Mouse (Mus musculus): ENCODE measurements around the gene Il22ra2.
A peak's percentile ranks its signal among the peaks of the same experiment; 100 is the strongest.

Gene Il22ra2

DNA sequence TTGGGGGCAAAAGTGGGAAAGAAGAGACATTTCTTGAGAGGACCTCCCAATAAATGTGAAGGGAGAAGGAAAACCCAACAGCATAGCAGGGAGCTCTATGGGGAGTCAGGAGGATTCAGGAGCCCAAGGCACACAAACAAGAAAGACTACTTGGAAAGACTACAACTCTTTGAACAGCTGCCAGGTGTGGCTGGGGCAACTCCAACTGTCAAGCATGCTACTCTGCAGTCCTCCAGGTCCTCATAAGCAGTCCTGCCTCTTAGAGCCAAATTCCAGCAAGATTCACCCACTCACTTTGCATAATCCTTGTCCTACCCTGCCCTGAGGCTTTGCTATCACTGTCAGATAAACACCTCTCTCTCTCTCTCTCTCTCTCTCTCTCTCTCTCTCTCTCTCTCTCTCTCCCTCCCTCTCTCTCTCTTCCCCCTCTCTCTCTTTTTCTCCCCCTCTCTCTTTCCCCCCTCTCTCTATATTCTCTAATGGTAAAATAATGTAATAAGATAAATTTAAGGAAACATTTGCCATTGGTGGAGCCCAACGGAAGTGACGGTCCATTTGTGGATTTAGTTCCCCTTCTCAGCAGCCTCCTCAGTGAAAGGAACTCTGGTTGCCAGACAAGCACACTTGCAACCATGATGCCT, at the start of gene Il22ra2:
TSS of gene Il22ra2 (plus strand) at position 591 of the 641 bp plus-strand sequence.
- peak; percentile 49 for DNase-seq

DNA sequence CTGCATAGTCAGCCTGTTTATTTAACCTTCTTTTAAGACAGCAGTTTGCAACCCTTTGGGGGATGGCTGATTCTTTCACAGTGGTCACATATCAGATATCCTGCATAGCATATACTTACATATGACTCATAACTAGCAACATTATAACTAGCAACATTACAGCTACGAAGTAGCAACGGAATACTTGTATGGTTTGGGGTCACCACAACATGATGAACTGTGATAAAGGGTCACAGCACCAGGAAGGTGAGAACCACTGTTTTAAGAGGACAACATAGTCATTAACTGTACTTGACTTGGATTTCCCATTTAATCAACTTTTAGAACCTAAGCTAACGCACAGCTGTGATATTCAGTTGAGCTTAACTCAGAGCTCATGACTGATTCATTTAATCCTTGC, 44.2 kb upstream of the Il22ra2 start:
- no peak for DNase-seq

- DNase-seq, result no peak
Observed at GRCm38 (mm10) chr10:19578001-19578400, 43.8 kb upstream of the Il22ra2 start.

DNA sequence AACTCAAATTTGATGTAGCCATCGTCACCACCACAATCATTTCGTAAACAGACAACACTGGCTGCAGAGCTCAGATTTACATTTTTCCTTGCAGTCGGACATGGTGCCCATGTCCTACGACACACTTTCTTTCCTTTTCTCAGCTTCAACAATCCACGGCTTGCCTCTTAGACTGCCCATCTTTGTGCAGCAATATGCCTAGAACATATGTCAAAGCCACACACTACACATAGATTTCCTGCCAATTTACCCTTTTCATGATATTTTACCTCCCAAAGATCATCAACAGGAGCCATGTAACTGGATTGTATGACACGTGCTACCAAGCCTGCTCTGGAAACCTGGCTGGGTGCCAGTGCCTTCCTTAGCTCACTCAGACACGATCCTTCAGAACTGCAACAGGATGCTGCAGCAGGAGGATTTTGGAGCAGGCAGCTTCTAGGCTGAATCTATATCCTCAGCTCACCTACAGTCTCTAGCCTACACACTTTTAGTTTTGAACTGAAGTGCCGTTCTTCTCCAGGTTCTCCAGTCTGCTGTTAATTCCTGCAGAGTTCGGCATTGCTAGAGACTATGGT, 43.3 kb upstream of the Il22ra2 start:
- peak; percentile 49 for DNase-seq

- no peak for DNase-seq
Observed at GRCm38 (mm10) chr10:19580660-19581059, 41.1 kb upstream of the Il22ra2 start.

- DNase-seq, result no peak
Observed at GRCm38 (mm10) chr10:19581844-19582582, 39.8 kb upstream of the Il22ra2 start.

DNA sequence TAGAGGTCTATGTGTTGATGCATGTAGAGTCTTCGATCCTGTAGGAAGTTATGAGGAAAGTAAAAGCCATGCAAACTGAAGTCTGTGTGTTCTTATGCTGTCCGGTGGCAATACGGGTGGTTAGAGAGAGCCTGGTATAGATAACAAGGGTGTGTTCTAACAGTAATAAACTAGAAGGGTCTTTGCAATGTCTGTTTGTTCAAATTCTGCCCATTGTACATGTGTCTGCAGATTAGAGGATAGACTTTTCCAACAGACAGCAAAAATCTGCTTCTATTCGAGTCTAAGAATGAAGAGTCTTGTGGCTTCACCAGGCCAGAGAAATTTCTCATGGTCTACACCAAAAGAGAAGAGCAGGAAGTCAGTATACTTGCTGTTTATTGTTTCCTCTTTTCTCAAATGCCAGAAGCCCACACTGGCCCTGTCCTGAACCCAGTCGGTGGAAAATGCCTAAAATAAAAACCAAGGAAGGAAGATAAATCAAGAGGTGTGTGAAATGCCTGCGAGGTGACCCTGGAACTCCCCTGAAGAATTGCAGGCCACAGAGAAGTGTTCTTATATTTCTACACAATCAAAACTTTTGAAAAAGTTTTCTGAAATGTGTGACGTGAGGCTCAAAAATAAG, 38.9 kb upstream of the Il22ra2 start:
- no peak for DNase-seq

GRCm38 (mm10) chr10:19584064-19584463, 37.7 kb upstream of the Il22ra2 start:
- DNase-seq, result no peak

- DNase-seq, result no peak
Observed at GRCm38 (mm10) chr10:19584846-19585245, 37.0 kb upstream of the Il22ra2 start.

DNA sequence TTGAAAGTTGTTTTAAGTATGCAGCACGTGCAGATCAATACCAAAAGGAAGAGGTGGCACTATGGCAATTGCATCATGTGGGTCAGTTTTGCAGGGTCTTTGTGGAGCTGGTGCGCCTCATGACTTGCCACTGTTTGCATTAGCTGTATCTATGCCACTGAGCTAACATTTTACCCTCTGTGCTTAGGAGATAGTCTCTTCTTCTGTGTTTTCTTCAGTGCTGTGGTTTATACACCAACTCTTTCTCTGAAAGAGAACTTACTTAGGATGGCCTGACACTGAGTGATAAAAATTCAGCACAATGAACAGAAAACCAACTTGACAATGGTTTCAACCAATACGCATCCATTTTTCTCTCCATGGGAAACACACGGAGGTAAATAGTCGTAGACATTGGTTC, 35.9 kb upstream of the Il22ra2 start:
- no peak for DNase-seq

- no peak for DNase-seq
Observed at GRCm38 (mm10) chr10:19587281-19587680, 34.5 kb upstream of the Il22ra2 start.

DNA sequence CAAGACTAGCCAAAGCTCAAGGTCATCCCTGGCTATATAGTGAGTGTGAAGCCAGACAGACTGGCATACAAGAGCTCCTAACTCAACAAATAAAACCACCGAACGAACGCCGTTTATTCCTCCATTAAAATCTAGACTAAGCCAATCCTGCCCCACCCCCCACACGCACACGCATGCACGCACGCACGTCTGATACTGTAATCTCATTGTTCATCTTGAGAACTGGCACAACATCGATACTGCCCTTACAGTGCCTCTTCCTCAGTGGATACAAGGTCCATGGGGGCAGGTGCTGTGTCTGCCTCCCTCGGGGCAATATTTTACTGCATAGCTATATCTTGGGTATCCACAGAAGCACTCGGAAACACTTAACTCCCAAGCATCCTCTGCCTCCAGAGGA, 32.2 kb upstream of the Il22ra2 start:
- no peak for DNase-seq

DNA sequence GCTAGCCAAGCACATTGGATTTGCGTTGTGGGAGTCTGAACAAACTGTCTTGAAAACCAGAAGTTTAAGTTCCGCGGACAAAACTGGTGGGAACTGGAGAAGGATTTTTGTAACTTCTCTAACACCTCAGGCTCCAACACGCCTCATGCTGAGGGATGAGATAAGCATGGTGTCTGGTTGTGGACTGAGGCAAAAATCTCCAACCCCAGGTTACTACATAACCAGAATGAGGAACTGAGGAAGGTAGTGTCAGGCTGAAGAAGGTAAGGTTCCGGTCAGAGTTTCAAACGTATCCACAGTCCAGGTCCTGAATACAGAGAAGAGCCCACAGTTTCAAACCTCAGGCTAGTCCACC, 30.5 kb upstream of the Il22ra2 start:
- no peak for DNase-seq

GRCm38 (mm10) chr10:19591641-19592441, 30.0 kb upstream of the Il22ra2 start, which contains the start of gene Ifngr1:
Gene Ifngr1, plus strand, starts transcription at chr10:19591949.
- peak; percentile 100 for DNase-seq

DNA sequence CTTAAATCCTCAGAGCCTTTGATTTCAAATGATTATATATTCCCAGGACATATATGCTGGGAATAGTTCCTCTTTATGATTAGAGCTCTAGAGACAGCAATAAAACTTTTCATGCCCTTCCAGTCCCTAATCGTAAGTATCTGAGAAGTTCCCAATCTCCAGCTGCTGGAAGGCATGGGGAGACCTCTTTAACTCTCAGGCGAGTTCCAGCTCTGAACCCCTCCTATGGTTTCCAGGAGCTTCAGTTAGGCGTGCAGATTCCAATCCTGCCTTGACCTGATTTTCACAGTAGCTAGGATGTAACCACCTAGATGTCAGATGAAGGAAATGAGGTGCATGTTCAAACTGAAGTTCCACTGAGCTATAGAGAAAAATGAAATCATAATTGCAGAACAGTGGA, 29.2 kb upstream of the Il22ra2 start:
- no peak for DNase-seq

- no peak for DNase-seq
Observed at GRCm38 (mm10) chr10:19593296-19593695, 28.5 kb upstream of the Il22ra2 start.

- DNase-seq, result no peak
Observed at GRCm38 (mm10) chr10:19594201-19594905, 27.4 kb upstream of the Il22ra2 start.

- DNase-seq, result no peak
Observed at GRCm38 (mm10) chr10:19596866-19597265, 24.9 kb upstream of the Il22ra2 start.

- no peak for DNase-seq
Observed at GRCm38 (mm10) chr10:19598091-19598490, 23.7 kb upstream of the Il22ra2 start.

DNA sequence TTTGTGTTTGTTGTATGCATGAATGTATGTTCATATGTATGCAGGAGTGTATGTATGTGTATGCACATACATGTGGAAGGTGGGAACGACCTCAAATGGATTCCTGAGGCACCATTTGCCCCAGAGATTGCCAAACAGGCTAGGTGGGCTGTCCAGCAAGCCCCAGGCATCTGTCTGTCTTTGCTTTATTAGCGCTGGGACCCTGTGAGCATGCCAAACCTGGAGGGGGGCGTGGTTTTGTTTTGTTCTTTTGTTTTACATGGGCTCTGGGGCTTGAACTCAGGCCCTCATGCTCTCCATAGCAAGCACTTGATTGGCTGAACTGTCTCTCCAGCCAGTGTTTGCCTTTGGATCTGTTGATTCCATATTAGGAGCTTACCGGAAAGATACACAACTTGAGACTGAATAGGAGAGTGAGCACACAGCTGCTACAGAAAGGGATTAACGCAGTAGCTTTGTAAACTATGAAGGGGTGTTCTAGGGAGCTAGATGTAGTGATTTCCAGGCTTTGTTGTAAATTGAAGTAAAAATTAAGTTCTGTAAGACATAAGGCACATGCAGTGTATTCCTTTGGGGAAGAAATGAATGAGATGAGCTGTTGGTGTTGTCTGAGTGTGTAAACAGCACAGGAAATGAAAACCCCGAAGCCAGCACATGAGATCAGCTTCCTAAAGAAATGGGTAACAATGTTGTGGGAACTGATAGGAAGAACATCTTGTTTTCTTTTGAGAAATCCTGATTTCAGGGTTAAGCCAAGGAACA, 22.3 kb upstream of the Il22ra2 start:
- DNase-seq, result no peak

GRCm38 (mm10) chr10:19600093-19600420, 21.7 kb upstream of the Il22ra2 start:
- DNase-seq, result peak; percentile 59

- DNase-seq, result peak; percentile 46
Observed at GRCm38 (mm10) chr10:19601502-19601901, 20.3 kb upstream of the Il22ra2 start.

All from lung, postnatal 10 days (tissue).